Mouse (Mus musculus): ENCODE data around the gene Gm14597. TPM values are rescaled to one million over a fixed set of nuclear protein-coding genes. Genes with fewer than 3 reads are reported as not detected.

Gm14597 gene
- not detected in 2 replicates for polyA plus RNA-seq (2012; rRNA removed; ENCODE audit: low replicate concordance)

DNA sequence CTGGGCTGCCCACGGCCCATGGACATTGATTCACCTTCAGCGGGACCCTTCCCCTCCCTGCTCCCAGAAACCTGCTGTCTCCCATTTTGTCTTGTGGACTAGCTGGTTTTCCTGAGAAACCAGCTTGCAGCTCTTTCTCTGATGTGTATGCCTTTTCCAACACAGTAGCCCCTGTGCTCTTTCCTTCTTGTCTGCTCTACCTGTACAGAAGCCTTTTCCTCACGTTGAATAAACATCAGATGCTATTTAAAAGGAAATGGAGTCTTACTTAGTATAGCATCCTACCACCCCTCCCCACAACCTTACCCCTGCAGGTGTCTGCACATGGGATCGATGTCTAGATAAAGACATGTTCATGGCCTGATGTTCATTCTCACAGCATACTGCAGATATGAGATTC lies at the start of gene Gm14597:
Gene Gm14597 (minus strand): TSS at position 101 of the 400 bp plus-strand sequence.

DNA sequence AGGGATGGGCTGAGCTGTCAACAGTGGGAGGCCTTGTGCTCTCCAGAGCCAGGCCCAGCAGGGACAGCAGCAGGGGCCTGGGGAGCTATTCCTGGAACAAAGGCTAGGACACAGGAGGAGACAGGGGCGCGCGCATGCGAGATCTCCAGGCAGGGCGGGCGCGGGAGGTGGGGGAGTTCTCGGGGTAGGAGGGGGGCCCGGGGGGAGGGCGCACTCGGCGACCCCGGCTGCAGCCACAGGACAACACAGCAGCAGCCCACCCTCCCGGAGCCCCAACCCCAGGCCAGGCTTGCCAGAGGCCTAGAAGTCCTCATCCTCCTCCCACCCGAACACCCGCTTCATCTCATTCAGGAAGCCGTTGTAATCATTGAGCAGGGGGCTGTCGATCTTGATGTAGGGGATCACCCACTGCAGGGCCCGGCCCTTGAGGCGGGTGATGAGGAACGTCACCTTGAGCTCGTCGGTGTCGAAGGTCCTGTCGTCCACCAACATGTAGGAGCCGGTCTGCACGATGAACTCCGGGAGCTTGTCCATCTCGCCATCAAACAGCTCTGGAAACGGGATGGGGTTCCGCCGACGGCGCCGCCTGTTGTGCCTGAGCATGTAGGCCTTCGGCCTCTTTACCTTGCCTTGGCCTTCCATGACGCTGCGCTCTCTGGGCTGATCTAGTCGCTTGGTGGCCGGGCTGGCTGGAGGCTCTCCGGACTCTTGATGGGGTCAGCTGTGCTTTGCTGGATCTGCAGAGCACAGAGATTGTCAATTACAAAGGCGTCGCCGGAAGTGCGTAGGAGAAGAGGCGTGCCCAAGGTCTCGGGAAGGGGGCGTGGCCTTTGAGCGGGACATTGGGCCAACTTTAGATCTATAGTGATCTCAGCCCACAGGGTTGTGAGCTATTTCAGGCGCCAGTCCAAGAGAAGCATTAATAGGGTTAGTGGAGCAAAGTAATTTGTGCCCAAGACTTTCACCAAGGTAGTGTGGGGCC lies 34.5 kb upstream of the Gm14597 start, which contains the start of gene Rtl8a:
Gene Rtl8a (minus strand): TSS at position 703 of the 982 bp plus-strand sequence.

DNA sequence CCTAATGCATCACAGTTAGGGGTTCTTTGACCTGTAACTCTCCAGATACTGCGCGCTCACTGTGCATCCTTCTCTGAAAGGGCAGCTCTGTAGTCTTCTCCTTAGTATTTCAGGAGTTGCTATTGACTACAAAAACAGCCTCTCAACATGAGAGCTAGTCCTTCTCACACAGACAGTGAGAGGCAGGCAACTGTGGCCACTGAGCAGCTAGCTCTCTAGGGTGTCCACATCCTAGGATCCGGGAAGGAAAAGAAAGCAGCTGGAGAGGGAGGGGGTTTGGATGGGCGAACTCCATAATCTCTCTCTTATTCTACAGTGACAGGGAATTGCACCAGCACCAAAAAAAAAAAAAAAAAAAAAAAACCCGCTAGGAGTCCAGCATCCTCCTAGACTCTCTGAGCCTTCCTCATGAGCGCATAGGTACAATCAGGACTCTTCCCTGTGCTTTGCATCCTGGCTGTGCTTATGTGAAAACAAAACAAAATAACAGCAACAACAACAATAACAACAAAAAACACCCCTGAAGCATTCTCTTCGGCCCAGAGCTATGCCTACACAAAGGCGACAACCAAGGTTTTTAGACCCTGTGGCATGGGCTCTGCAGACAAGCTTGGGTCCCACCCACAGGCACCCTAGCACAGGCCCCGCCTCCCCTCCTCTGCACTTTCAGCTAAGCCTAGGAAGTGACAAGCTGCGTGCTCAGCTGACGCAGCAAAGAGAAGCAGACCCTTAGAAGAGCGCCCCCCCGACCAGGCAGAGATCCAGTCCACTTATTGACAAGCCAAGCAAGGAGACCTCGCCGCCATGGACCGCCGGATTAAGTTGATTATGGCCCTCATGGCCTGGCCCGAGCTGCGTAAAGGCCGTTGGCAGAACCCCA lies 1.3 kb downstream of the Gm14597 start, which contains the start of gene Rtl8c:
Gene Rtl8c (plus strand): TSS at position 791 of the 880 bp plus-strand sequence.

Other genes with a start within 250 kb of the Gm14597 start
- gene Mospd1, start 238.5 kb downstream of the Gm14597 start, polyA plus RNA-seq (2012; rRNA removed; ENCODE audit: low replicate concordance) = 1.2 and 6.3 TPM in 2 replicates
- gene Etd, start 174.1 kb downstream of the Gm14597 start, polyA plus RNA-seq (2012; rRNA removed; ENCODE audit: low replicate concordance) = not detected in 2 replicates
- gene Rtl8c, start 947 bp downstream of the Gm14597 start, polyA plus RNA-seq (2012; rRNA removed; ENCODE audit: low replicate concordance) = 26.1 and 28.1 TPM in 2 replicates
- 198 and 218 TPM in 2 replicates for gene Rtl8a, start 34.7 kb upstream of the Gm14597 start, polyA plus RNA-seq (2012; rRNA removed; ENCODE audit: low replicate concordance)
- 197 and 210 TPM in 2 replicates for gene Rtl8b, start 61.4 kb upstream of the Gm14597 start, polyA plus RNA-seq (2012; rRNA removed; ENCODE audit: low replicate concordance)
- not detected in 2 replicates for gene 4930502E18Rik, start 115.8 kb upstream of the Gm14597 start, polyA plus RNA-seq (2012; rRNA removed; ENCODE audit: low replicate concordance)
- gene 1700013H16Rik, start 148.9 kb upstream of the Gm14597 start, polyA plus RNA-seq (2012; rRNA removed; ENCODE audit: low replicate concordance) = not detected in 2 replicates
- gene Zfp36l3, start 167.4 kb upstream of the Gm14597 start, polyA plus RNA-seq (2012; rRNA removed; ENCODE audit: low replicate concordance) = 0.12 and 0.13 TPM in 2 replicates
- gene Xlr, start 188.7 kb upstream of the Gm14597 start, polyA plus RNA-seq (2012; rRNA removed; ENCODE audit: low replicate concordance) = 0.17 TPM in 1 of 2 replicates, not detected in the other

All from mammary gland, adult 2 months (tissue).